Mouse (Mus musculus): ENCODE results near the gene Tubb3. TPM values are rescaled to one million over a fixed set of nuclear protein-coding genes. Genes with fewer than 3 reads are reported as not detected.
"Not testable (repeated sequence)": the region's sequence is repeated elsewhere in the genome, so short reads cannot be mapped to it uniquely, and the experiment has no call there.

Gene Tubb3
- polyA plus RNA-seq, 1 experiment from 2014 or later: 2,004 TPM

- Histone ChIP-seq H3K36me3 (ENCODE audit: control insufficient read depth, insufficient read depth) (no peaks in the 10 kb centered on the region), H3K4me1 (replicated peaks; ENCODE audit: control insufficient read depth, insufficient read depth, low read length) (peaks cover 25% of the 10 kb centered on the region), H3K9ac (replicated peaks; ENCODE audit: low read depth, low read length) (peak overlapping the region; percentile 97), H3K4me3 (replicated peaks; ENCODE audit: low read length) (peak overlapping the region; percentile 92), H3K27ac (ENCODE audit: low read length) (peak overlapping the region; percentile 98), H3K4me2 (ENCODE audit: low read length) (peak overlapping the region; percentile 98), H3K9me3 (ENCODE audit: control insufficient read depth, low read length) (no peaks in the 10 kb centered on the region), H3K27me3 (replicated peaks; ENCODE audit: control insufficient read depth, insufficient read depth, low read length) (no peaks in the 10 kb centered on the region)
- ATAC-seq: no peak
- WGBS: 18% methylated on average over 8 of the region's 8 CpGs
Measured at GRCm38 (mm10) chr8:123410049-123410587, 1.1 kb upstream of the Tubb3 start.

- Histone ChIP-seq H3K4me3 (replicated peaks; ENCODE audit: low read length) (peak overlapping the region; percentile 92), H3K36me3 (ENCODE audit: control insufficient read depth, insufficient read depth) (no peaks in the 10 kb centered on the region), H3K9ac (replicated peaks; ENCODE audit: low read depth, low read length) (peak overlapping the region; percentile 97), H3K27ac (ENCODE audit: low read length) (peak overlapping the region; percentile 98), H3K4me1 (replicated peaks; ENCODE audit: control insufficient read depth, insufficient read depth, low read length) (peaks cover 26% of the 10 kb centered on the region), H3K27me3 (replicated peaks; ENCODE audit: control insufficient read depth, insufficient read depth, low read length) (no peaks in the 10 kb centered on the region), H3K9me3 (ENCODE audit: control insufficient read depth, low read length) (no peaks in the 10 kb centered on the region), H3K4me2 (ENCODE audit: low read length) (peak overlapping the region; percentile 98)
- peak; percentile 0 for ATAC-seq
- 2% methylated on average over 11 of the region's 11 CpGs for WGBS
Measured at GRCm38 (mm10) chr8:123410788-123411187, 436 bp upstream of the Tubb3 start.

- WGBS: under 1% methylated on average over 16 of the region's 16 CpGs
- peak overlapping the region; percentile 92 for H3K4me3 ChIP-seq (replicated peaks; ENCODE audit: low read length)
- H3K9me3 ChIP-seq (ENCODE audit: control insufficient read depth, low read length): no peaks in the 10 kb centered on the region
- peak overlapping the region; percentile 98 for H3K4me2 ChIP-seq (ENCODE audit: low read length)
- ATAC-seq: peak; percentile 26
- peaks cover 33% of the 10 kb centered on the region for H3K4me1 ChIP-seq (replicated peaks; ENCODE audit: control insufficient read depth, insufficient read depth, low read length)
- H3K27me3 ChIP-seq (replicated peaks; ENCODE audit: control insufficient read depth, insufficient read depth, low read length): no peaks in the 10 kb centered on the region
- H3K9ac ChIP-seq (replicated peaks; ENCODE audit: low read depth, low read length): peak overlapping the region; percentile 97
- no peaks in the 10 kb centered on the region; the same call in 1 of the 2 replicates for H3K36me3 ChIP-seq (ENCODE audit: control insufficient read depth, insufficient read depth)
- H3K27ac ChIP-seq (ENCODE audit: low read length): peak overlapping the region; percentile 98
Measured at GRCm38 (mm10) chr8:123411781-123412327, 630 bp downstream of the Tubb3 start.

- Histone ChIP-seq H3K9me3 (ENCODE audit: control insufficient read depth, low read length) (no peaks in the 10 kb centered on the region), H3K27me3 (replicated peaks; ENCODE audit: control insufficient read depth, insufficient read depth, low read length) (no peaks in the 10 kb centered on the region), H3K27ac (ENCODE audit: low read length) (peak overlapping the region; percentile 98), H3K9ac (replicated peaks; ENCODE audit: low read depth, low read length) (peak overlapping the region; percentile 97), H3K4me2 (ENCODE audit: low read length) (peak overlapping the region; percentile 98), H3K36me3 (ENCODE audit: control insufficient read depth, insufficient read depth) (no peaks in the 10 kb centered on the region; the same call in none of the 2 replicates), H3K4me3 (replicated peaks; ENCODE audit: low read length) (peak overlapping the region; percentile 92), H3K4me1 (replicated peaks; ENCODE audit: control insufficient read depth, insufficient read depth, low read length) (peaks cover 36% of the 10 kb centered on the region)
- WGBS: under 1% methylated on average over 12 of the region's 12 CpGs
- peak; percentile 13 for ATAC-seq
Measured at GRCm38 (mm10) chr8:123412560-123413170, 1.4 kb downstream of the Tubb3 start.

GRCm38 (mm10) chr8:123414255-123414654, 3.0 kb downstream of the Tubb3 start:
- Histone ChIP-seq H3K4me1 (replicated peaks; ENCODE audit: control insufficient read depth, insufficient read depth, low read length) (peaks cover 29% of the 10 kb centered on the region), H3K27me3 (replicated peaks; ENCODE audit: control insufficient read depth, insufficient read depth, low read length) (no peaks in the 10 kb centered on the region), H3K4me3 (replicated peaks; ENCODE audit: low read length) (peak overlapping the region; percentile 92), H3K9me3 (ENCODE audit: control insufficient read depth, low read length) (no peaks in the 10 kb centered on the region), H3K36me3 (ENCODE audit: control insufficient read depth, insufficient read depth) (peaks cover 12% of the 10 kb centered on the region), H3K4me2 (ENCODE audit: low read length) (peak overlapping the region; percentile 98), H3K9ac (replicated peaks; ENCODE audit: low read depth, low read length) (peak overlapping the region; percentile 97), H3K27ac (ENCODE audit: low read length) (peak overlapping the region; percentile 49; the same call in 1 of the 2 replicates)
- WGBS: 10% methylated on average over 9 of the region's 9 CpGs
- no peak for ATAC-seq

- H3K9me3 ChIP-seq (ENCODE audit: control insufficient read depth, low read length); H3K27me3 ChIP-seq (replicated peaks; ENCODE audit: control insufficient read depth, insufficient read depth, low read length); H3K27ac ChIP-seq (ENCODE audit: low read length); H3K9ac ChIP-seq (replicated peaks; ENCODE audit: low read depth, low read length); ATAC-seq: not testable (repeated sequence)
- peak overlapping the region; percentile 92 for H3K4me3 ChIP-seq (replicated peaks; ENCODE audit: low read length)
- peak overlapping the region; percentile 98 for H3K4me2 ChIP-seq (ENCODE audit: low read length)
- peaks cover 20% of the 10 kb centered on the region for H3K4me1 ChIP-seq (replicated peaks; ENCODE audit: control insufficient read depth, insufficient read depth, low read length)
- whole genome bisulfite sequencing: 81% methylated on average over 5 of the region's 5 CpGs
- H3K36me3 ChIP-seq (ENCODE audit: control insufficient read depth, insufficient read depth): peaks cover 19% of the 10 kb centered on the region
Measured at GRCm38 (mm10) chr8:123414997-123415696, 3.9 kb downstream of the Tubb3 start.

GRCm38 (mm10) chr8:123415967-123416943, 5.0 kb downstream of the Tubb3 start:
- H3K4me3 ChIP-seq (replicated peaks; ENCODE audit: low read length): peak overlapping the region; percentile 26
- H3K9me3 ChIP-seq (ENCODE audit: control insufficient read depth, low read length): no peaks in the 10 kb centered on the region
- peak overlapping the region; percentile 47 for H3K4me2 ChIP-seq (ENCODE audit: low read length)
- no peaks in the 10 kb centered on the region for H3K27me3 ChIP-seq (replicated peaks; ENCODE audit: control insufficient read depth, insufficient read depth, low read length)
- peaks cover 19% of the 10 kb centered on the region for H3K4me1 ChIP-seq (replicated peaks; ENCODE audit: control insufficient read depth, insufficient read depth, low read length)
- WGBS: 75% methylated on average over 8 of the region's 8 CpGs
- peaks cover 26% of the 10 kb centered on the region for H3K36me3 ChIP-seq (ENCODE audit: control insufficient read depth, insufficient read depth)
- no peak overlapping the region for H3K9ac ChIP-seq (replicated peaks; ENCODE audit: low read depth, low read length)
- ATAC-seq: no peak
- H3K27ac ChIP-seq (ENCODE audit: low read length): no peak overlapping the region

- peaks cover 21% of the 10 kb centered on the region for H3K4me1 ChIP-seq (replicated peaks; ENCODE audit: control insufficient read depth, insufficient read depth, low read length)
- no peak for ATAC-seq
- H3K4me2 ChIP-seq (ENCODE audit: low read length): peak overlapping the region; percentile 31
- H3K27ac ChIP-seq (ENCODE audit: low read length): no peak overlapping the region
- H3K27me3 ChIP-seq (replicated peaks; ENCODE audit: control insufficient read depth, insufficient read depth, low read length): no peaks in the 10 kb centered on the region
- peaks cover 28% of the 10 kb centered on the region for H3K36me3 ChIP-seq (ENCODE audit: control insufficient read depth, insufficient read depth)
- no peaks in the 10 kb centered on the region for H3K9me3 ChIP-seq (ENCODE audit: control insufficient read depth, low read length)
- WGBS: 78% methylated on average over 8 of the region's 8 CpGs
- H3K4me3 ChIP-seq (replicated peaks; ENCODE audit: low read length): no peak overlapping the region
- no peak overlapping the region for H3K9ac ChIP-seq (replicated peaks; ENCODE audit: low read depth, low read length)
Measured at GRCm38 (mm10) chr8:123416944-123417555, 5.8 kb downstream of the Tubb3 start.

Data from forebrain, embryonic 16.5 days (tissue).